Mouse (Mus musculus): Measurements from ENCODE around the gene Capza3. TPM values are rescaled to one million over a fixed set of nuclear protein-coding genes. Genes with fewer than 3 reads are reported as not detected.

Gene Capza3
- polyA plus RNA-seq (2016; fragmentation: Nextera tagmentation; extraction: Ambion mirVana), result not detected in 2 replicates

DNA sequence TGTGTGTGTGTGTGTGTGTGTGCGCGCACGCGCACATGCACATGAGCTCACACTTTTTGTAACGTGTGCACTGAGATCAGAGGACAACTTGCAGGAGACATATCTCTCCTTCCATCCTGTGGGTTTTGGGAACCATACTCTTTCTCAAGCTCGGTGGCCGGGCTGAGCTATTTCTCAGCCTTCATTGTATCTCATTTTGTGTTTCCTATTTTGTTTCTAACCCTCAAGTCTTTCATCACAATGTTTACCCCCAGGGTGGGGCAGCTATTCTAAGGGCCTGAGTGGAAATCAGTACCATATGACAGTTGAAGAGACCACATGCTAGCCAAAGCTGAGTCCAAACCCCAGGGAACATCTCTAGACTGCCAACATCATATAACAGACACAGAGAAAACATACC lies at the start of gene Capza3:
TSS of gene Capza3 (plus strand) at position 301 of the 400 bp plus-strand sequence.
- no peaks in the 10 kb centered on the region for H3K4me1 ChIP-seq (replicated peaks)
- no peaks in the 10 kb centered on the region for H3K27me3 ChIP-seq (replicated peaks)
- H3K9me3 ChIP-seq (replicated peaks), result no peaks in the 10 kb centered on the region
- ATAC-seq (ENCODE audit: insufficient number of reproducible peaks, low FRiP score), result no peak
- H3K4me2 ChIP-seq, result no peak within 1 kb of the TSS
- H3K9ac ChIP-seq, result no peak within 1 kb of the TSS
- H3K27ac ChIP-seq (ENCODE audit: poor library complexity, severe bottlenecking), result no peak within 1 kb of the TSS
- 89% methylated on average over 7 of the region's 7 CpGs for WGBS
- H3K4me3 ChIP-seq, result no peak within 1 kb of the TSS
- H3K36me3 ChIP-seq, result no peaks in the 10 kb centered on the region

- Histone ChIP-seq H3K27me3 (replicated peaks) (no peaks in the 10 kb centered on the region), H3K27ac (ENCODE audit: poor library complexity, severe bottlenecking) (no peak overlapping the region), H3K4me3 (no peak overlapping the region), H3K36me3 (no peaks in the 10 kb centered on the region), H3K4me2 (no peak overlapping the region), H3K9ac (no peak overlapping the region), H3K4me1 (replicated peaks) (no peaks in the 10 kb centered on the region), H3K9me3 (replicated peaks) (peaks cover 12% of the 10 kb centered on the region; the same call in 1 of the 2 replicates)
- ATAC-seq (ENCODE audit: insufficient number of reproducible peaks, low FRiP score), result no peak
- 65% methylated on average over 3 of the region's 3 CpGs for WGBS
These were observed 35.9 kb upstream of the Capza3 start for GRCm38 (mm10) chr6:140005181-140005580.

DNA sequence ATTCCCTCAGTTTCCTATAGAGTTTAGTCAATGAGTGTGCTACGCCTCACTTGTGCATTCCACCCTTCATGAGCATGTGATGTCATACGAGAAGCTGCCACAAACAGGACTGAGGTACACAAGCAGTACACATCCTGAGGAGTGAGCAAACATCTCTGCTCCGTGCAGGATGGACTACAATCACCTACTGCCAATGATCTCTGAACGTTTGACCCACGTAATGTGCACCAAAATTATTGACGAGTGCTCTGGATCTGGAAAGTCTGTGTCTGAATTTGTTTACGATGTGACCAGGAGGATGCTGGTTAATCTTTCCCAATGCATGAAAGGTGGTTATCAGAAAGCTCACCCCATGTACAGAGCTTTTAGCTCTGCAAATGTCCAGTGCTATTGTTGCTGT lies 16.6 kb upstream of the Capza3 start:
- Histone ChIP-seq H3K4me3 (no peak overlapping the region), H3K36me3 (no peaks in the 10 kb centered on the region), H3K4me2 (no peak overlapping the region), H3K27ac (ENCODE audit: poor library complexity, severe bottlenecking) (no peak overlapping the region), H3K9ac (no peak overlapping the region), H3K4me1 (replicated peaks) (no peaks in the 10 kb centered on the region), H3K27me3 (replicated peaks) (no peaks in the 10 kb centered on the region), H3K9me3 (replicated peaks) (no peaks in the 10 kb centered on the region)
- WGBS, result 80% methylated on average over 7 of the region's 7 CpGs
- no peak for ATAC-seq (ENCODE audit: insufficient number of reproducible peaks, low FRiP score)

GRCm38 (mm10) chr6:140041357-140041756 lies 305 bp downstream of the Capza3 start, which contains the start of gene Plcz1:
Gene Plcz1 (minus strand): TSS chr6:140041457.
- Histone ChIP-seq H3K4me3 (no peak within 1 kb of the TSS), H3K27me3 (replicated peaks) (no peaks in the 10 kb centered on the region), H3K27ac (ENCODE audit: poor library complexity, severe bottlenecking) (no peak within 1 kb of the TSS), H3K4me2 (no peak within 1 kb of the TSS), H3K4me1 (replicated peaks) (no peaks in the 10 kb centered on the region), H3K9me3 (replicated peaks) (no peaks in the 10 kb centered on the region), H3K36me3 (no peaks in the 10 kb centered on the region), H3K9ac (no peak within 1 kb of the TSS)
- 85% methylated on average over 5 of the region's 5 CpGs for WGBS
- ATAC-seq (ENCODE audit: insufficient number of reproducible peaks, low FRiP score), result no peak

DNA sequence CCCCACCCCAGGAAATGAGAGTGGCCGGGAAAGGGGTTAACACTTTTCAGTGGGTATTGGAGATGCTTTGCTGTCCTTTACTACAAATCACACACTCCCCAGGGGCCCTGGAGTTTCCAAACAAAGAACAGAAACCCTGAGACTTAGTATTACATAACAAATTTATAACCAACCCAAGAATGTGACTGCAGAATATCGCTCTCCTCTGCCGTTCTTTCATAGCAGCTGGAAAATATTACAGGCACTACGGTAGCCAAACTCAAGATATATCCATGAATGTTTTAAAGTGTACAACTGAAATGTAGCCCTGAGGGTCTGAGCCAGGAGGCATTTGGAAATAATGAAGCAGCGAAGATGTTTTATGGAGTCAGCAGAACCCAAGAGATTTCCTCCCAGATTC lies 10.4 kb downstream of the Capza3 start:
- Histone ChIP-seq H3K4me2 (no peak overlapping the region), H3K27ac (ENCODE audit: poor library complexity, severe bottlenecking) (no peak overlapping the region), H3K36me3 (no peaks in the 10 kb centered on the region), H3K4me3 (no peak overlapping the region), H3K4me1 (replicated peaks) (no peaks in the 10 kb centered on the region), H3K9me3 (replicated peaks) (no peaks in the 10 kb centered on the region), H3K27me3 (replicated peaks) (no peaks in the 10 kb centered on the region), H3K9ac (no peak overlapping the region)
- 79% methylated on average over 5 of the region's 5 CpGs for WGBS
- no peak for ATAC-seq (ENCODE audit: insufficient number of reproducible peaks, low FRiP score)

- Histone ChIP-seq H3K9ac (no peak overlapping the region), H3K4me3 (no peak overlapping the region), H3K4me1 (replicated peaks) (no peaks in the 10 kb centered on the region), H3K4me2 (no peak overlapping the region), H3K9me3 (replicated peaks) (no peaks in the 10 kb centered on the region), H3K27ac (ENCODE audit: poor library complexity, severe bottlenecking) (no peak overlapping the region), H3K27me3 (replicated peaks) (no peaks in the 10 kb centered on the region), H3K36me3 (no peaks in the 10 kb centered on the region)
- WGBS, result 70% methylated on average over 5 of the region's 5 CpGs
- ATAC-seq (ENCODE audit: insufficient number of reproducible peaks, low FRiP score), result no peak
These were observed 13.3 kb downstream of the Capza3 start for GRCm38 (mm10) chr6:140054271-140054928.

DNA sequence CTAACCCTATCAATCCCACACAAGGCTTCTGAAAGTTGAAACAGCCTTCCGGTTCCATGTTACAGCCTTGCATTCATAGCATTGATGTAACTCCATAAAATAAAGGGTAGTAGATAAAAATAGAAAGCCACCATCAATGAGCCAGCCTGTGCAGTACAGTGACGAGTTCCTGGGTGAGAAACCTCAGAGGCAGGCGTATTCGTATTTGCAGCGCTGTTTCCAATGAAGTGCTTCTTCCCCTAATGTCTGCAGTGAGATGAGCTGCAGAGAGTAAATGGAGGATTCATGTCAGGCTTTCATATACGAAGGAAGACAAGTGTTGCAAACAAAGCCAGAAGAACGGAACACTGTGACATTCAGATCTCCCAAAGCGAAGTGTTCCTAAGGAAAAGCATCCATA lies 28.1 kb downstream of the Capza3 start:
- H3K4me2 ChIP-seq, result no peak overlapping the region
- no peaks in the 10 kb centered on the region for H3K27me3 ChIP-seq (replicated peaks)
- no peak for ATAC-seq (ENCODE audit: insufficient number of reproducible peaks, low FRiP score)
- no peak overlapping the region for H3K4me3 ChIP-seq
- no peaks in the 10 kb centered on the region for H3K36me3 ChIP-seq
- no peak overlapping the region for H3K9ac ChIP-seq
- WGBS, result 80% methylated on average over 8 of the region's 8 CpGs
- no peak overlapping the region for H3K27ac ChIP-seq (ENCODE audit: poor library complexity, severe bottlenecking)
- H3K4me1 ChIP-seq (replicated peaks), result no peaks in the 10 kb centered on the region
- H3K9me3 ChIP-seq (replicated peaks), result peaks cover 9% of the 10 kb centered on the region

GRCm38 (mm10) chr6:140080933-140081332 lies 39.9 kb downstream of the Capza3 start:
- no peaks in the 10 kb centered on the region for H3K4me1 ChIP-seq (replicated peaks)
- no peaks in the 10 kb centered on the region for H3K36me3 ChIP-seq
- no peak overlapping the region for H3K27ac ChIP-seq (ENCODE audit: poor library complexity, severe bottlenecking)
- H3K4me2 ChIP-seq, result no peak overlapping the region
- no peaks in the 10 kb centered on the region for H3K27me3 ChIP-seq (replicated peaks)
- no peak overlapping the region for H3K4me3 ChIP-seq
- 0 out of 2 replicates have a peak, but pooled peaks cover 9% of the 10 kb centered on the region for H3K9me3 ChIP-seq (replicated peaks)
- 69% methylated on average over 7 of the region's 7 CpGs for WGBS
- no peak for ATAC-seq (ENCODE audit: insufficient number of reproducible peaks, low FRiP score)
- no peak overlapping the region for H3K9ac ChIP-seq

GRCm38 (mm10) chr6:140081739-140082138 lies 40.7 kb downstream of the Capza3 start:
- Histone ChIP-seq H3K9me3 (replicated peaks) (0 out of 2 replicates have a peak, but pooled peaks cover 9% of the 10 kb centered on the region), H3K36me3 (no peaks in the 10 kb centered on the region), H3K27me3 (replicated peaks) (no peaks in the 10 kb centered on the region), H3K4me1 (replicated peaks) (no peaks in the 10 kb centered on the region), H3K4me2 (no peak overlapping the region), H3K9ac (no peak overlapping the region), H3K4me3 (no peak overlapping the region), H3K27ac (ENCODE audit: poor library complexity, severe bottlenecking) (no peak overlapping the region)
- WGBS, result 79% methylated on average over 3 of the region's 3 CpGs
- peak; percentile 42; the same call in 1 of the 2 replicates for ATAC-seq (ENCODE audit: insufficient number of reproducible peaks, low FRiP score)

DNA sequence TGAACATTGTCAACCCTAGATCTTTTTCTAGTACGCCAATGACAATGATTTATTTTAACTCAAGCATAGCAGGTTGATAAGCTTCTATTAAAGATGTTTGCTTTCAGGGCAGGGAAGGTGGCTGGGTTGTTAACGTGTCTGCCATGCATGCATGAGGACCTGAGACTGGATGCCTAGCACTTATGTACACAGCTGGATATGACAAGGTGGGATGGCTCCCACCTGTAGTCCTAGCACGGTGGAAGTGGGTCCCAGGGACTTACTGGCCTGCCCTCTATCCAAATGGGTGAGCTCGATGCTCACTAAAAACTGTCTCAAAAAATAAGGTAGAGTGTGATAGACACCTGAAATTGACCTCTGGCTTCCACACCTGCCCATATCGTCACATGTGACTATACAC lies 48.8 kb downstream of the Capza3 start:
- Histone ChIP-seq H3K4me1 (replicated peaks) (no peaks in the 10 kb centered on the region), H3K4me2 (no peak overlapping the region), H3K27me3 (replicated peaks) (no peaks in the 10 kb centered on the region), H3K36me3 (no peaks in the 10 kb centered on the region), H3K27ac (ENCODE audit: poor library complexity, severe bottlenecking) (no peak overlapping the region), H3K4me3 (no peak overlapping the region), H3K9ac (no peak overlapping the region), H3K9me3 (replicated peaks) (no peaks in the 10 kb centered on the region)
- no peak for ATAC-seq (ENCODE audit: insufficient number of reproducible peaks, low FRiP score)
- 80% methylated on average over 5 of the region's 5 CpGs for WGBS

Measured in heart, embryonic 12.5 days (tissue).